ENCODE assay signal across 11 mouse cellular contexts in genomic region chr16:29666991-29667701, GRCm38 (mm10).
DNase-seq lines count a peak whose midpoint lies in the region; ATAC-seq lines count a peak whose summit lies in the region.
"Had no signal": no experiment of that assay in that cellular context is flagged by ENCODE, and none has a peak within 500 bp of the region (broad histone marks: within the 10 kb centered on the region; RNA-seq: fewer than 3 reads in every experiment).

No protein-coding gene starts in this region.

- no peaks in the 10 kb centered on the region for H3K36me3 ChIP-seq in forebrain, embryonic 10.5 days (replicated peaks)
- no peaks in the 10 kb centered on the region for H3K36me3 ChIP-seq in forebrain, embryonic 15.5 days
- H3K36me3 ChIP-seq in embryonic facial prominence, embryonic 13.5 days, result no peaks in the 10 kb centered on the region
- H3K36me3 ChIP-seq in hindbrain, embryonic 16.5 days (ENCODE audit: control insufficient read depth, insufficient read depth, low read length), result no peaks in the 10 kb centered on the region
- no peaks in the 10 kb centered on the region for H3K36me3 ChIP-seq in neural tube, embryonic 12.5 days
- no peaks in the 10 kb centered on the region for H3K36me3 ChIP-seq in intestine, embryonic 16.5 days (ENCODE audit: control insufficient read depth, insufficient read depth, low read length)

- no peak overlapping the region for H3K9ac ChIP-seq in forebrain, embryonic 15.5 days (replicated peaks)
- peak overlapping the region; percentile 17; the same call in 1 of the 2 replicates for H3K9ac ChIP-seq in embryonic facial prominence, embryonic 13.5 days
- H3K9ac ChIP-seq in hindbrain, embryonic 16.5 days (ENCODE audit: low read depth, low read length), result no peak overlapping the region
- no peak overlapping the region for H3K9ac ChIP-seq in neural tube, embryonic 12.5 days
- no peak overlapping the region for H3K9ac ChIP-seq in intestine, embryonic 16.5 days (ENCODE audit: low read depth, low read length)

- peak overlapping the region; percentile 25 for H3K4me3 ChIP-seq in forebrain, embryonic 10.5 days
- H3K4me3 ChIP-seq in forebrain, embryonic 15.5 days, result no peak overlapping the region
- H3K4me3 ChIP-seq in embryonic facial prominence, embryonic 13.5 days, result no peak overlapping the region
- no peak overlapping the region for H3K4me3 ChIP-seq in hindbrain, embryonic 16.5 days (ENCODE audit: low read length)
- H3K4me3 ChIP-seq in neural tube, embryonic 12.5 days, result no peak overlapping the region
- H3K4me3 ChIP-seq in intestine, embryonic 16.5 days (ENCODE audit: low read length), result no peak overlapping the region

- ATAC-seq in forebrain, embryonic 15.5 days (replicated peaks), result no peak
- ATAC-seq in embryonic facial prominence, embryonic 13.5 days (ENCODE audit: insufficient number of reproducible peaks, insufficient read depth, low FRiP score, low TSS enrichment, low read depth), result no peak
- peak; percentile 34; the same call in 1 of the 2 replicates for ATAC-seq in hindbrain, embryonic 16.5 days
- ATAC-seq in neural tube, embryonic 12.5 days (ENCODE audit: low FRiP score, low read depth), result peak; percentile 68
- ATAC-seq in intestine, embryonic 16.5 days, result no peak
- ATAC-seq in CD4-positive, CD25-positive, alpha-beta regulatory T cell, adult 4 months, result no peak
- ATAC-seq in granulocyte monocyte progenitor cell, adult 5-6 weeks (replicated peaks; ENCODE audit: poor library complexity, severe bottlenecking), result no peak
- ATAC-seq: Patski had no signal

- 3% methylated on average over 17 of the region's 17 CpGs for WGBS in forebrain, embryonic 10.5 days
- 6% methylated on average over 17 of the region's 17 CpGs for WGBS in forebrain, embryonic 15.5 days
- 12% methylated on average over 17 of the region's 17 CpGs for WGBS in embryonic facial prominence, embryonic 13.5 days
- WGBS in hindbrain, embryonic 16.5 days, result 11% methylated on average over 17 of the region's 17 CpGs
- WGBS in neural tube, embryonic 12.5 days, result 5% methylated on average over 17 of the region's 17 CpGs
- WGBS in intestine, embryonic 16.5 days, result 39% methylated on average over 17 of the region's 17 CpGs

- DNase-seq in forebrain, embryonic 10.5 days (ENCODE audit: extremely low spot score, low spot score), result peak; percentile 69
- DNase-seq: liver had no signal

- H3K27ac ChIP-seq in forebrain, embryonic 10.5 days, result peak overlapping the region; percentile 80
- no peak overlapping the region for H3K27ac ChIP-seq in forebrain, embryonic 15.5 days (replicated peaks)
- H3K27ac ChIP-seq in embryonic facial prominence, embryonic 13.5 days, result no peak overlapping the region
- no peak overlapping the region for H3K27ac ChIP-seq in hindbrain, embryonic 16.5 days (ENCODE audit: low read depth, low read length)
- H3K27ac ChIP-seq in neural tube, embryonic 12.5 days, result no peak overlapping the region
- H3K27ac ChIP-seq in intestine, embryonic 16.5 days (ENCODE audit: low read length), result no peak overlapping the region
- H3K27ac ChIP-seq: macrophage had no signal

- peaks cover 37% of the 10 kb centered on the region for H3K4me1 ChIP-seq in forebrain, embryonic 10.5 days
- H3K4me1 ChIP-seq in forebrain, embryonic 15.5 days, result peaks cover 7% of the 10 kb centered on the region
- peaks cover 10% of the 10 kb centered on the region for H3K4me1 ChIP-seq in embryonic facial prominence, embryonic 13.5 days
- no peaks in the 10 kb centered on the region; the same call in 1 of the 2 replicates for H3K4me1 ChIP-seq in hindbrain, embryonic 16.5 days (ENCODE audit: control insufficient read depth, insufficient read depth, low read depth, low read length)
- H3K4me1 ChIP-seq in neural tube, embryonic 12.5 days, result peaks cover 11% of the 10 kb centered on the region
- H3K4me1 ChIP-seq in intestine, embryonic 16.5 days (ENCODE audit: control insufficient read depth, insufficient read depth, low read length), result no peaks in the 10 kb centered on the region

- H3K9me3 ChIP-seq in forebrain, embryonic 10.5 days, result no peaks in the 10 kb centered on the region
- no peaks in the 10 kb centered on the region for H3K9me3 ChIP-seq in forebrain, embryonic 15.5 days
- no peaks in the 10 kb centered on the region for H3K9me3 ChIP-seq in embryonic facial prominence, embryonic 13.5 days
- no peaks in the 10 kb centered on the region for H3K9me3 ChIP-seq in hindbrain, embryonic 16.5 days (ENCODE audit: control insufficient read depth, low read length)
- H3K9me3 ChIP-seq in neural tube, embryonic 12.5 days, result no peaks in the 10 kb centered on the region
- H3K9me3 ChIP-seq in intestine, embryonic 16.5 days (ENCODE audit: control insufficient read depth, low read length), result no peaks in the 10 kb centered on the region

- H3K4me2 ChIP-seq in forebrain, embryonic 15.5 days (replicated peaks), result no peak overlapping the region
- H3K4me2 ChIP-seq in embryonic facial prominence, embryonic 13.5 days, result peak overlapping the region; percentile 31; the same call in 1 of the 2 replicates
- H3K4me2 ChIP-seq in hindbrain, embryonic 16.5 days (ENCODE audit: low read length), result no peak overlapping the region
- H3K4me2 ChIP-seq in neural tube, embryonic 12.5 days (replicated peaks), result peak overlapping the region; percentile 29
- no peak overlapping the region for H3K4me2 ChIP-seq in intestine, embryonic 16.5 days (ENCODE audit: low read depth, low read length)

- peaks cover 89% of the 10 kb centered on the region for H3K27me3 ChIP-seq in forebrain, embryonic 10.5 days (ENCODE audit: poor library complexity, severe bottlenecking)
- H3K27me3 ChIP-seq in forebrain, embryonic 15.5 days, result peaks cover 20% of the 10 kb centered on the region; the same call in 1 of the 2 replicates
- 0 out of 2 replicates have a peak, but pooled peaks cover 4% of the 10 kb centered on the region for H3K27me3 ChIP-seq in embryonic facial prominence, embryonic 13.5 days
- H3K27me3 ChIP-seq in hindbrain, embryonic 16.5 days (replicated peaks; ENCODE audit: control insufficient read depth, insufficient read depth, low read length), result peaks cover 30% of the 10 kb centered on the region
- peaks cover 58% of the 10 kb centered on the region for H3K27me3 ChIP-seq in neural tube, embryonic 12.5 days (replicated peaks)
- no peaks in the 10 kb centered on the region for H3K27me3 ChIP-seq in intestine, embryonic 16.5 days (replicated peaks; ENCODE audit: control insufficient read depth, insufficient read depth, low read length)
- H3K27me3 ChIP-seq: Patski had no signal

Comparison
In these comparisons a context has a peak if more than half of its experiments do, and no peak if none do; other contexts are left out.
1. ATAC-seq: peak in hindbrain, embryonic 16.5 days (single experiment) and neural tube, embryonic 12.5 days (single experiment); none in forebrain, embryonic 15.5 days (single experiment), embryonic facial prominence, embryonic 13.5 days (single experiment), intestine, embryonic 16.5 days (single experiment), CD4-positive, CD25-positive, alpha-beta regulatory T cell, adult 4 months (single experiment) and granulocyte monocyte progenitor cell, adult 5-6 weeks (single experiment).
2. H3K4me2 ChIP-seq: peak in embryonic facial prominence, embryonic 13.5 days (single experiment) and neural tube, embryonic 12.5 days (single experiment); none in forebrain, embryonic 15.5 days (single experiment), hindbrain, embryonic 16.5 days (single experiment) and intestine, embryonic 16.5 days (single experiment).